8 mouse cellular contexts compared by ENCODE assay signal in genomic region chr5:4104341-4105040, GRCm38 (mm10). TPM values are rescaled to one million over a fixed set of nuclear protein-coding genes. Genes with fewer than 3 reads are reported as not detected.
DNase-seq lines count a peak whose midpoint lies in the region; ATAC-seq lines count a peak whose summit lies in the region.

Gene Cyp51 (minus strand): TSS chr5:4104746.

- no peaks in the 10 kb centered on the region for H3K9me3 ChIP-seq in hindbrain, embryonic 16.5 days (ENCODE audit: control insufficient read depth, low read length)

- H3K27me3 ChIP-seq in hindbrain, embryonic 16.5 days (replicated peaks; ENCODE audit: control insufficient read depth, insufficient read depth, low read length): no peaks in the 10 kb centered on the region

- peak; percentile 89 for DNase-seq in T-cell, adult 2 months (ENCODE audit: low spot score)
- DNase-seq in cerebellum, postnatal 36 days: peak; percentile 90 to 91
- peak; percentile 84 for DNase-seq in gastrocnemius, adult 18-20 months (ENCODE audit: low spot score)
- DNase-seq in left cerebral cortex, adult 18-20 months (ENCODE audit: low spot score in 2 of 2): peak; percentile 84 to 91
- DNase-seq in right cerebral cortex, adult 18-20 months: peak; percentile 94
- peak; percentile 51 for DNase-seq in urinary bladder, postnatal 10 days (ENCODE audit: low spot score)

- H3K4me3 ChIP-seq in hindbrain, embryonic 16.5 days (ENCODE audit: low read length): peak within 1 kb of the TSS; percentile 85
- peak within 1 kb of the TSS; percentile 84 for H3K4me3 ChIP-seq in macrophage (ENCODE audit: inconsistent target)

- H3K9ac ChIP-seq in hindbrain, embryonic 16.5 days (ENCODE audit: low read depth, low read length): peak within 1 kb of the TSS; percentile 92

- peak within 1 kb of the TSS; percentile 76 for H3K4me2 ChIP-seq in hindbrain, embryonic 16.5 days (ENCODE audit: low read length)

- H3K36me3 ChIP-seq in hindbrain, embryonic 16.5 days (ENCODE audit: control insufficient read depth, insufficient read depth, low read length): peaks cover 23% of the 10 kb centered on the region
- peaks cover 6% of the 10 kb centered on the region; the same call in 1 of the 2 replicates for H3K36me3 ChIP-seq in macrophage (ENCODE audit: inconsistent target)

- peak; percentile 97 for ATAC-seq in hindbrain, embryonic 16.5 days

- peak within 1 kb of the TSS; percentile 99 for H3K27ac ChIP-seq in hindbrain, embryonic 16.5 days (ENCODE audit: low read depth, low read length)
- H3K27ac ChIP-seq in macrophage: peak within 1 kb of the TSS; percentile 82

- peaks cover 16% of the 10 kb centered on the region for H3K4me1 ChIP-seq in hindbrain, embryonic 16.5 days (ENCODE audit: control insufficient read depth, insufficient read depth, low read depth, low read length)

- peaks cover 16% of the 10 kb centered on the region for H3K79me2 ChIP-seq in macrophage (ENCODE audit: inconsistent target)

- under 1% methylated on average over 59 of the region's 59 CpGs for WGBS in hindbrain, embryonic 16.5 days
- WGBS in macrophage (ENCODE audit: missing documents): 1% methylated on average over 59 of the region's 59 CpGs

RNA-seq across cellular contexts. Expression of gene Cyp51, which starts in this region (rescaled TPM):
- total RNA-seq in gastrocnemius, adult 18-20 months (2021): 1 to 10 TPM; 2.0 to 3.0 TPM
- 144 and 145 TPM in 2 replicates for polyA plus RNA-seq in hindbrain, embryonic 16.5 days (2015; fragmentation: Nextera tagmentation; extraction: Ambion mirVana)
- 10 to 100 TPM; 48.3 to 48.4 TPM for total RNA-seq in left cerebral cortex, adult 18-20 months (2021)
- total RNA-seq in macrophage (2018; cell fraction: chromatin; rRNA removed): 10 to 100 TPM in 25 of 26 experiments, 1 to 10 TPM in 1; 5.2 to 37.7 (median 18.8) TPM
- 10 to 100 TPM; 21.4 to 53.7 (median 32.9) TPM for total RNA-seq in macrophage (2018; cell fraction: cytosol; rRNA removed)
- total RNA-seq in macrophage (2018; cell fraction: nucleus; rRNA removed): 100 to 1,000 TPM in 1 of 26 experiments, 10 to 100 TPM in 25; 20.2 to 115 (median 33.3) TPM
- 25.1 to 59.8 TPM (median 34.3 TPM) in 3 replicates for polyA plus RNA-seq in macrophage (2018)

Comparison
In these comparisons a context has a peak if more than half of its experiments do, and no peak if none do; other contexts are left out.
1. Peak in every context shown above with its lines: DNase-seq, ATAC-seq, H3K4me3 ChIP-seq and H3K27ac ChIP-seq.
2. RNA of gene Cyp51 (total RNA-seq): 48.3 to 48.4 TPM in left cerebral cortex, adult 18-20 months; 2.0 to 3.0 TPM in gastrocnemius, adult 18-20 months; every median in the first group is over 10 times any median in the second.